Mouse (Mus musculus) layer of hippocampus, postnatal 25 days (tissue): ENCODE results near the gene Urad. TPM values are rescaled to one million over a fixed set of nuclear protein-coding genes. Genes with fewer than 3 reads are reported as not detected.

ENCODE experiments used
- DNase-seq, 2 experiments: peaks; one replicate each; pipeline ENCODE4 v3.0.0; 2022; ENCODE audit warnings: mixed read lengths in 2 of 2, low spot score in 1 of 2; ENCODE audit errors: extremely low spot score in 1 of 2
- total RNA-seq, 2 experiments: library from RNA; stranded (reverse); gene quantifications; 2 replicates each; pipeline ENCODE4 v1.2.3; 2021

Urad gene
- total RNA-seq, 2 experiments from 2014 or later = not detected

DNA sequence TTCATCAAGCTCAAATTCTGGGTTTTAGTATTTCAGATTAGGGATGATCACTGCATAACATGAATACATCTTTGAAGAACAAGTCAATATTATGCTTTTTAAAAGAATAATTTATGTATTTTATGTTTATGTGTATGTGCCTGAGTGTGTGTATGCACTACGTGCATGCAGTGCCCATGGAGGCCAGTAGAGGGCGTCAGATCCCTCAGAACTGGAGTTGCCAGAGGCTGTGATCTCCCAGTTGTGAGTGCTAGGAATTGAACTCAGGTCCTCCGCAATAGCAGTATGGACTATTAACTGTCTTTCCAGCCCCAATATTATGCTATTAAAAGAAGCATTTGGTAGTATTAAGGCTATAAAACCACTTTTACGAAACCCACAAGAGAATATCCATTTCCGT lies 5.4 kb upstream of the Urad start:
- DNase-seq = no peak

DNA sequence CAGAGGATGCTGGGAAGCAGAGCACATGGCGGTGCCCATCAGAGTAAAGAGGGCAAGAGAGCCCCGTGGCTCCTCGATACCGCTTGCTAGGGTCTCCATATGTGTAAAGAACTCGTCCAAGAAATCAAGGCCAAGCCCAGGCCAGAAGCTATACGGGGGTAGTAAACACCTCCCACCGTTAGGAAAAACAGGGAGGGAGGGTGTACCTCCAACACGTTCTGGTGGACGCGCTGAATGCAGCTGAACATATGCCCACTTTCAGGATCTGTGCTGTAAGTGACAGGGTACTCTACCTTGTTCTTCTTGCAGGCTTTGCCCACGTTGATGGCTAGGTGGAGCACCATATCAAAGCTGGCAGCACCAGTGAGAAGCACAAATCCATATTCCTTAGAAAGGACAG lies 3.7 kb upstream of the Urad start:
- DNase-seq = no peak

DNA sequence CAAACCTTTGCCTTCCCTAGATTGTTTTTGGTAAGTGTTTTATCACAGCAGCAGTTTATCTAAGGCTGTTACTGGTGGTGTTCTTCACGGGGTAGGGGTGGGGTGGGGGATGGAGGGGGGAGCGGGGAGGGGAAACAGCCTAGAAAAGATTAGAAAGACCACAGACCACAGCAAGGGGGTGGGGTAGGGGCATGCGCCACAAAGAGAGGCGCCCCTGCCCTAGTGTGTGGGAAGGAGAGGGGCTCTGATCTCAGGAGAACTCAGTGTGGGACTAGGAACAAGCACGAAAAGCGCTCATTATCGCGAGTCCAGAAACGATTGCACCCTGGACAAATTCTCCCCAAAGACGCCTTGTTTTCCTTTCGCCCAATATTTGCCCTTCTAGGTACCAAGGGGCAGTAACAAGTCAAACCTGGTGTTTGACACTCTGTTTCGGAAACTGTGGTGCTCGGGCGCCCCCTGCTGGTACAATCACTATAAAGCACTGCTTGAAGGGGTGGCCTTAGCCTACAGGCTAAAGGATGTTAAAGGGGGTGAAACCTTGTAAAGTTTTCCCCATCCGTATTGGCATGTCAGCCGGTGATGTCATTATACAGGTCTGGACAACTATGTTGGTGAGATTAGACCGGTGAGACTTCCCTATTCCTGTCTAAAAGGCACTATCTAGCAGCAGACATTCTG lies 1.1 kb upstream of the Urad start:
- DNase-seq = peak; percentile 69 to 90

DNA sequence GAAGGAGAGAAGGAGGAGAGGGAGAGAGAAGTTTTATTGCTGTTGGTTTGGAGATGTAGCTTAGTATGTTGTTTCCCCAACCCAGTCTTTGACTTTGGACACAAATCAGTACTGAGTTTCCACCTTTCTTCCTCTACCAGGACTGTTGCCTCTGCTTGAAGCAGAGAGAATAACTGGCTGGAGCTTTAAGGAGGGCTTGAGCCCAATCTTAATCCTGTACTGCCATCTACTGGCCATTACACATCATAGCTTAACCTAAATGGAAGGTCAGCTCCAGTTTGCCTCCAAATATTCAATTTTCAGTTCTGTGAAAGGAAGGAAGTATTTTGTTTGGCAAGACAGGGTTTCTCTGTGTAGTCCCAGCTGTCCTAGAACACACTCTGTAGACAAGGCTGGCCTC lies 2.6 kb downstream of the Urad start:
- DNase-seq = no peak

DNA sequence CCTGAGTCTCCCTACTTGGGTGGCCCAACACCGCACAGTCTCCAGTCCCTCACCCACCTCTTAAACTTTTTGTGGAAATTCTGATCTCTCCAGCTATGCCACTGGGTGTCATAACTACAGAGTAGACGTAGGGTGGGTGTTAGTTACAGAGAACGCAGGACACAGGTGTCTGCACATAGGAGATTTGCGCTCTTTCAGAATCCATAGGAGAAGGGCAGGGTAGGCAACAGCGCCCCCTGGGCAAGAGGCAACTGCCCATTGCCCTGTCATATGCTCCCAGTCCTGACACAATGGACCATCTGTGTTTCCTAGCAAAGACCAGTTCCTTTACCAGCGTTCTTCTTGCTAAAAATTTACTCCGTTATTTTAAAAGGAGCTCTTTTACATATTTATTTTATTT lies 4.2 kb downstream of the Urad start:
- DNase-seq = no peak

DNA sequence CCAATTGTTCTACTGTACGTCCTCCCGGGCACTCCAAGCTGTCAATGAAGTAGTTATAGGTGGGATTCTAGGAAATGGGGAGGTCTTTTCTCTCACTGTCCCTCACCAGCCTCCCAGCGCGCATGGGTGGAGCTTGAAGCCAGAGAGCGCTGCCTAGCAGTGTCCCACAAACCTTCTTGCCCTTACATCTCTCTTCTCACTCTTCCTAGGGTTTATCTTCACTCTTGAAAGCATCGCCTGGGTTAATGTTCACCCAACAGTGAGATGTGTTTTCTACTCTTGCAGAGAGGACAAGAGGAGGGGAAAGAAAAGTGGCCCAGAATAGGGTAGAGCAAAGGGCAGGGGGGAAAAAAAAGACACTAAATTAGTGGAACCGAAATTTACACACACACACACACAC lies 4.9 kb downstream of the Urad start:
- DNase-seq = no peak

DNA sequence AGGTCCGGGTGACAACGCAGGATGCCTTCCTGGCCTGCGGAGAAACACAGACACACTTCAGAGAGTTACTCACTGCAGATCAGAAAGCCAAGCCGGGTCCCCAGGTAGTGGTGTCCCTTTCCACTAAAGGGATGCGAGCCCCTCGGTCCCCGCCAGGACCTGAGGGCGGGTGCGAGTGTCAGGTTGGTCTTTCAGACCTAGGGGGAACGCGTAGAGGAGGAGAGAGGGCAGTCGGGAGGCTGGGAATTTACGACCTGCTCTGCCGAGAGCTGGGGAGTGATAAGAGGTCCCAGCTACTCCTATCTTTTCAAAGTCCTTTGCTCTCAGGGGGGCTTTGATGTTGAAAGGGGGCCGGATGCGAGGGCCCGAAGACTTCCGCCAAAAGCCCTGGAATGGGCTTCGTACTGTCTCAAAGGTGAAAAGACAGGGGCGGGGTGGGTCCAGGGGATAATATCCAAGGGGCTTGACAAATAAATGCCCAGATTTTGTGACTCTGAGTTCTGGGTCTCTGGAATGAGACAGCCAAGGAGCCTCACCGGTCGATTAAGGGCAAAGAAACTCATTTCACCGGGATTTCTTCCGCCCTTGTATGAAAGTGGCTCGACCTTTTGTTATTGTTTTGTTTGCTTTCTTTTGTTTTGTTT lies 6.7 kb downstream of the Urad start:
- no peak for DNase-seq

DNA sequence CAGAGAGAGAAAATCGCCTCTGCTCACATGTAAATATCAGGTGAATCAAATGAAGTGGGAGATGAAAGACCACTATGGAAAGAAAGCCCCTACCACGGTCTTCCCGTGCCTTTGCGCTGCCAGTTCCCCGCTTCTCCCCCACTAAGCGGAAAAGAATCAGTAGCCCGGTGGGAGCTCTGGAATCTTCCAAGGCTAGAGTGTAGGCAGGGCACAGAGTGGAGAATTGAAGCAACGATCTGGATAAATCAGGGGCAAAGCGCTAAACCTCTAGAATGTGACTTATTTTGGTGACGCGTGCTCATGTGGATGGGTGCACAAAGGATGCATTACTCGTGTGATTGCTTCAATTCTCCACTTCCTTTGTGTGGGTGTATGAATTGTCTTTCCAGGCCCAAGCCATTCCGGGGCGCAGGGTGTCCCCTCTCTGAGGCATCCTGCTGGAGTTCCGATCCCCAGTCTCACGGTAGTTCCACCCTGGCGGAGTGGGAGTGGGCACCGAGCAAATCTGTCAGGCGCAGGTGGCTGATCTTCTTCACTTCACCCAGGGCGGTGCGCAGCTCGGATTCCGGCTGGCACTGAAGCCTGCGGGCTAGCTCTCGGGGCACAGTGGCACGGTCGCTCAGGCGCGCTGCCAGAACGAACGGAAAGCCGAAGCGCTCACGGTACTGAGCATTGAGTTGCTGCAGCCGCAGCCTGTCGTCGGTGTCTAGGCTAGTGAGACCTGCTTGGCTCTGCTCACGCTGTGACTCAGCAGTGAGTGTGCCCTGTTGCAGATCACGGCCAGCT lies 7.4 kb downstream of the Urad start:
- DNase-seq = no peak

DNA sequence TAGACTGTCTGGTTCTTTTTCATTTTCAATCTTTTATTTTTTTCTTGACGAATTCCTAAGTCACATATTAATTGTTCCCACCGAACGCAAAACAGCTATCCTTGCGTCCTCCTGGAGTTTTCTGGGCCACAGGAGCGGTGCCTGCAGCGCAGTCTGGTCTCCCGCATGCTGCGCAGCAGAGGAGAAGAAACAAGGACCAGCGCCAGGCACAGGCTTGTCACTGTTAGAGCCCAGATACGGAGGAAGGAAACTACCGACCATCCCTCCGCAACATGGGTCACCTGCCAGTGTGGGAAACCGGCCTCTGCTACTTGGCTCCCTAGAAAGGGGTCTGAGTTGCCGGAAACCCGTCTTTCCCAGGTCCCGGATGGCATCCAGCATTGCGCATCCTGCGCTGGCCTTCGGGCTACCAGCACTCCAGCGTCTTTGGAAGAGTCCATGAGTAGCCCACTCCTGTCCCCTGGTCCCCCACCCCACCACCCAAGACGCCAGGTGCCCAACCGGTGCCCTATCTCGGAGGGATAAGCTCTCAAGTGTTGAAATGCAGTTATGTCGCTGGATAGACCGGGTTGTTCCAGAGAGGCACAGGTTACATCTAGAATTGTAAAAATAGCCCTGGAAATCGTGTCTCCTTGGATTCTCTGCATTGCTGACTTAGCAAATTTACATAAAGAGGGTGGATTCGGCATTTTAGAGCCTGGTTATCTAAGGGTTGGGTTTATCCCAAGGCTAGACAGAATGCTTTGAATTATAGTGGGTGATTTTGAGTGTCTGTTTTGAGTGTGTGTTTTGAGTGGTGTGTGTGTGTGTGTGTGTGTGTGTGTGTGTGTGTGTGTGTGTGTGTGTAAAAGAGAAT lies 9.2 kb downstream of the Urad start:
- DNase-seq = no peak

DNA sequence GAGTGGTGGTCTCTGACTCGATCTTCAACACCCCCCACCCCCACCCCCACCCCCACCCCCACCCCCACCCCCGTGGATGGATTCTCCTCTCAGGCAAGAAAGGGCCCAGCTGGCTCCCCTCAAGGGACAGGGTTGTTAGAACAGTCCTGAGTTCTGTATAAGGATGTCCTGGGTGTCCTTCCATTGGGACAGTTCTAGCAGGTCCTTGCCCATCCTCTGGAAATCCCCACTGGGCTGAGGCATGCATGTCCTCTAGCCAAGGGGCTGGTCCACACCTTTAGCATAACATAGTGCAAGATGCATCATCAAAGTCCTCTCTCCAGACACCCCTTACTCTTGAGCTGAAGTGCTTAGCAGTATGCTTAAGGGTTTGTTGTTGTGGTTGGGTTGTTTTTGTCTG lies 12.5 kb downstream of the Urad start:
- no peak for DNase-seq

DNA sequence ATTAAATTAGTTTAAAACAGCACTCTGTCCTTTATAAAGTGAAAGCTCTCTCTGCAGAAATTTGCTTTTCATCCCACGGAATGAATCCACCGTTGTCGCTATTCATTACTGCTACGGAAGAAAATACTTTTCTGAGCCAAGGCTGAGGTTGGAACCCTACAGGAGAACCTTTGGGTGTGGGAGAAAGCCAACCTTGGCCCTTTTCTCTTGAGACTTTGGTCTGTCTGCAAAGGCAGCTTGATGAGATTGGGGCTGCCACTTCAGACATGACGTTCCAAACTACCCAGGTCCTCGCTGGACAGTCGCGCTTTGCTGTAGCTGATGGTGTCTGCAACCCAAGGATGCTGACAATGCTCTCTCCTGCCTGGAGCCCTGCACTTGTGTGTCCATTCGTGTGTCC lies 13.8 kb downstream of the Urad start:
- no peak for DNase-seq

DNA sequence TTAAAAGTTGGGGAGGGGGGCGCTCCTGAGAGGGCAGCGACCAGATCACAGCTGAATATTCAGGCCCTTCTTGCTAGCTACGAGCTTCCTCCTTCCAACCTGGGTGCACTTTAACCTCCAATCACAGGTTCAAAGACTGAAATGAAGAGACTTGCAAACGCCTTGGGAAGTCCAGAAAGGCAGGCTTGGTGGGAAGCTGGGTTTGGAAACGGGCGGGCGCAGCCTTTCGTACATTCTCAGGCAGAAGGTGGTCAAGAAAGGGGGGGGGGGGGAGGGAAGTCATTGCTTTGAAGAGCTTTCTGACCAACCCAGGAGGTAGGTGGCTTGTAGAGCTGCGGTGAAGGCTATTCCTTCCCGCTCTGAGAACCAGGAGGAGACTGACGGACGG lies 14.8 kb downstream of the Urad start:
- DNase-seq = no peak

DNA sequence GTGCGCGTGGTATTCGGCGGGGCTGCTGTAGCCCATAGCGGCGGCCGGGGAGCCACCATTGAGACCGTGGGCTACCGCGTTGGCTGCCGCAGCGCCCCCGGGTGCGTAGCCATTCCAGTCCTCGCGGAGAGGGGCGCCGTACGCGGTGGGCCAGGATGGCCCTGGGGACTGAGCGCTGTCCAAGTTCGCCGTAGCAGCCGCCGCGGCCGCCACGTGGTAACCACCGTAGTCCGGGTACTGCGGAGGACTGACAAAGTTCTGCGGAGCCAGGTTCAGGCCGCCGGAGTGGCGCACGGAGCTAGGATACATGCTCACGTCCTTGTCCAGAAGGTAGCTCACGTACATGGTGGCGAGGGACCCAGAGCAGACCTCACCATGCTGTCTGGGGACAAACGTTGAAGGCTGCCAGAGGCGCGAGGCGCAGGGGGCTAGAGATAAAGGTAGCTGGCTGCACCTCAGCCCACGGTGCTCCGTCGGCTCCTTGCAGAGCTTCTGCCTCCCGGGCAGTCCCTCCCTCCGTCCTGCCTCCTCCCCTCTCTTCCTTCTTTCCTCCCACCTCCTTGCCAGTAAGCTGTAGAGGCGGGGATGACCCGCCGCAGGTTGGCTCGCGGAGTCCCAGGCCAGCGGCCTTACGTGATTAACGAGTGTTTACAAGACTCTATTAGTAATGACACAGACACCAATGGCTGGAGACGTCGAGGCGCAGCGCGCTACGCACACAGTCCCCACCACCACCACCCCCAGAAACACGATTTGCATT lies 15.4 kb downstream of the Urad start, which contains the start of gene Cdx2:
TSS of gene Cdx2 (minus strand) at position 633 of the 760 bp plus-strand sequence.
- DNase-seq = no peak

DNA sequence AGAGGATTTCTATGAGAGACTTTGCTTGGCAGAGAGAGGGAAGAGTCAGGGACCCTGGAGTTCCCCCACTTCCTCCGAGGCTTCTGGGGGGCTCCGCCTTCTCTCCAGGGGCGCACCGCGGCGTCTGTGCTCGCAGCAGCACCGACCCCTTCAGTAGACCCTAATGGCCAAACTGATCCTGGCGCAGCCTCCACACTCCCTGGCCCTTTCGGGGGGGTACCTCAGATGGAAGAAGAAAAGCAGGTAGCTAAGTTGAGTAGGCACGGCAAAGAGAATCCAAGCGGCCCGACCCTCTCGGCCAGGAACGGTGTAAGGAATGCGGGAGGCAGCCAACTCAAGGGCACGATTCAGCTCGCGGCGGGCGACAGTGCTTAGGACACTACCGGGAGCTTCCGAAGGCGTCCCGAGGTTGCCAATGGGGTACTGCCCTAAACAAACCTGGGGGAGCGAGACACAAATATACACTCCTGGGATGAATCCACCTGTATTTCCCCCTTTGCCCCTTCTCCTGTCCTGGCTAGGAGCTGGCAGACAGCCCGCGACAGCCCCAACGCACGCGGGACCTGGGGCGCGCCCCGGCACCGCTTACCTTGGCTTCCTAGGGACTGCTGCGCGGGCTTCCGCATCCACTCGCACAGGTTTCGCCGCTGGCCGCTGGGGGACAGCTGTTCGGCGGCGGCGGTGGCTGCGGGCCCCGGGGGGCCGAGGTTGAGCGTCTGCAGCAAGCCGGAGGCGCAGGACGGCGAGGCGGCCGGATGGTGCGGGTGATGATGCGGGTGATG lies 16.2 kb downstream of the Urad start:
- DNase-seq = no peak

DNA sequence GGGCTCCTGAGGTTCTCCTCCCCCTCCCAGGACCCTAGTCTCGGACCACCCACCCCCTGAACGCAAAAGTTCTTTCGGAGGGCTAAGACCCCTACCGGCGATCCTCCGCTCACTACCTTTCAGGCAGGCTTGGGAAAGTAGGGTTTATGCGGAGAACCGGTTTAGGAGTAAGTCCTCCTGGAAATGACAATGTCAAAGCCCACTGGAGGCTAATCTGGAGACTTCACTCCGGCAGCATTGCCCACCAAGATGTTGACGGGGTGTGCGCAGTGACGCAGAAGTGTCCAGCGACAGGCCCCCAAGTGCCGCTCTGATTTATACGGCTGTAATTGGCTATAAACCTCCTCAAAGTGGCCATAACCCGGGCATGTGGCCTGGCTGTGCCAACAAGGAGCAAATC lies 17.1 kb downstream of the Urad start:
- DNase-seq = no peak

DNA sequence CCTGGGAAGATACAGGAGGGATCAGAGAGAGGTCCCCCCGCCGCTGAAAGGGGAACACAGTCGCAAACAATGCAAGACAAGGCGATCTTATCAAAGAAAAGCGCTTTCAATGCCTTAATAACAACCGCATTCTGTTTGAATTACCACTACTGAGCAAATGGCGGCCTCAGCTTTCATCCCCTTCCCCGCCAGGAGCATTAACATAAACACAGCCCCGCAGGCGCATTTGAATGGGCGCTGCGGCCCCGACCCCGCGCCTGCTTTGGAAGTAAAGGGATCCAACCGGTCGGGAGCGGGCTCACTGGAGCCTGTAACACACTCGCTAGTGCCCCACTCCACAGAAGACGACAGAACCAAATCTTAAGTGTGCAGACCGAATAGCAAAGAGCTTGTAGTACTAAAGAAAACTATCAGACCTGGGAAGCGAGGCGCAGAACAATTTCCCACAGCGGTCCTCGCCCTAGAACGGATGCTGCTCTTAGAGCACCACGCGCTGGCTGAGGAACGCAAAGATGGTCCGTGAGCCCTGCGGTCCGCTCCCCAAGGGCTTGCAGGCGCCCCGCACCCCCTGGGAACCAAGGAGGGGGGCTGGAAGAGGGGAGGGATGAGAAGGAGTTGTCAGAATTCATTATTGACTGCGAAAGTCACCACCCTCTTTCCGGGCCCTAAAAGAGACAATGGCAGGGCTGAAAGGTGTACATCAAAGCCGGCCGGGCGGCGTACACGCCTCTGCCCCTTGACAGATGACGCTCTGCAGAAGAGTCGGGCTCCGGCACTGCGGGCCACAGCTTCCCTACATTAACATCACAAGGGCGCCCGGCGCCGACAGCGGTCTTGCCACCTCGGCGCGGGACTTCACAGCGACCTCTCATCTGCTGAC lies 17.7 kb downstream of the Urad start:
- no peak for DNase-seq

DNA sequence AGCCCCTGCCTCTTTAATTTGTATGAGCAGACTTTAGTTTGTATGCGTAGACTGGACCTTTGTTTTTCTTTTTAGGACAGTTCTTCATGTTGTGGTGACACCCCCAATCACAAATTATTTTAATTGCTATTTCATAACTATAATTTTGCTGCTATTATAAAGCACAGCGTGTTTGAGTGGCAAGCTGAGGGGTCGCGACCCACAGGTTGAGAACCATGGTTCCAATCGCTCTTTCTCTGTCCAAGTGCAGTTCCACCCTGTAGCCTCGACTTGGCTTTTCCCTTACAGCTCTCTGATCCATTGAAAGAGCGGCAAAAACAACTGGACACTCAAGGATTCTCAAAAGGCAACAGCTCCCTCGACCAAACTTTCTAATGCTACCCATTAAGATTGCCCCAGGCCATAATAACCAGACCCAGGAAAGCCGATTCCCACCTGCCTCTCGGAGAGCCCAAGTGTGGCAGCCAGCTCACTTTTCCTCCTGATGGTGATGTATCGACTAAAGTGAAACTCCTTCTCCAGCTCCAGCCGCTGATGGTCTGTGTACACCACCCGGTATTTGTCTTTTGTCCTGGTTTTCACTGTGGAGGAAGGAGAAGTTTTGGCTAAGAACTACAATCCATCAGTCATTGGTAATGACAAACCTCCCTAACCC lies 19.4 kb downstream of the Urad start:
- DNase-seq = no peak

DNA sequence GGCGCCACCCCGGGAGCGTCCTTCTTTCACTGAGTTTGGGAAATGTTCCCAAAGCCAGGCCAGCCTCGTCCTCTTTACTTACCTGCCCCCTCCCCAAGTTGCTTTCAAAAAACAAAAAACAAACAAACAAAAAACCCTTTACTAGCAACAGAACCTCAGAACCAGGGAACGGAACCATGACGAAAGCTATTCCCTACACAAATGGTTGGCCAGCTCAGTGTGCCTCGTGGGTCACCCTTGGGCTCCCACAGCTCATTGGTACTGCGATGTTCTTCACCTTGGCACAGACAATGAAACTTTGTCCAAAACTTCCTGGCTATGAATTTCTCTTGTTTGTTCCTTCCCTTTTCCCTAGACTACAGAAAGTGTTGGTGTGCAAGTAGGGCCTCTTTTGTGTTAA lies 20.1 kb downstream of the Urad start:
- no peak for DNase-seq
